Mouse (Mus musculus) gastrocnemius, adult 18-20 months (tissue): Measurements from ENCODE around the gene Ctnnb1. TPM values are rescaled to one million over a fixed set of nuclear protein-coding genes. Genes with fewer than 3 reads are reported as not detected.

Source experiments
- DNase-seq: peaks from one replicate; pipeline ENCODE4 v3.0.0; 2021; ENCODE audit warnings: low spot score
- total RNA-seq, 2 experiments: library from RNA; stranded (reverse); gene quantifications; 2 replicates each; pipeline ENCODE4 v1.2.3; 2021

The Ctnnb1 gene
- total RNA-seq, 2 experiments from 2014 or later, result 185 to 217 TPM

- DNase-seq, result no peak
Measured at GRCm38 (mm10) chr9:120960611-120961010, 31.6 kb downstream of the Ctnnb1 start.

DNA sequence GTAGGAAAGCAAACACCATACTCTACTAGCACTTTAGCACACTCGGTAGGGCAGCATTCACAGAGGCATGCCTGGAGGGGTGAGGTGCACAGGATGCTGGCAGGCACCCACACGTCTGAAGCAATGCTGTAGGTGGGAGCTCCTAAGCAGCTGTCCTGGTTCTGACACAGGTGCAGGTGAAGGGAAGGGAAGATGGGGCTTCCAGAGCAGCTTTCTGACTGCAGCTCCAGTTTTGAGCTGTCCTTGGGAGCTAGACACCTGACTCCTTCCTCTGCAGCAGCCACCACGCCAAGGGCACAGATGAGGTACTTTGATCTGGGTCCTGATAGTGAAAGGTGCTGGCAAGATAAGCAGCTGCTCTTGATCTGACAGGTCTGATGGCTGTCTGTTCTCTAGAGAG lies 32.5 kb downstream of the Ctnnb1 start:
- DNase-seq, result no peak

DNA sequence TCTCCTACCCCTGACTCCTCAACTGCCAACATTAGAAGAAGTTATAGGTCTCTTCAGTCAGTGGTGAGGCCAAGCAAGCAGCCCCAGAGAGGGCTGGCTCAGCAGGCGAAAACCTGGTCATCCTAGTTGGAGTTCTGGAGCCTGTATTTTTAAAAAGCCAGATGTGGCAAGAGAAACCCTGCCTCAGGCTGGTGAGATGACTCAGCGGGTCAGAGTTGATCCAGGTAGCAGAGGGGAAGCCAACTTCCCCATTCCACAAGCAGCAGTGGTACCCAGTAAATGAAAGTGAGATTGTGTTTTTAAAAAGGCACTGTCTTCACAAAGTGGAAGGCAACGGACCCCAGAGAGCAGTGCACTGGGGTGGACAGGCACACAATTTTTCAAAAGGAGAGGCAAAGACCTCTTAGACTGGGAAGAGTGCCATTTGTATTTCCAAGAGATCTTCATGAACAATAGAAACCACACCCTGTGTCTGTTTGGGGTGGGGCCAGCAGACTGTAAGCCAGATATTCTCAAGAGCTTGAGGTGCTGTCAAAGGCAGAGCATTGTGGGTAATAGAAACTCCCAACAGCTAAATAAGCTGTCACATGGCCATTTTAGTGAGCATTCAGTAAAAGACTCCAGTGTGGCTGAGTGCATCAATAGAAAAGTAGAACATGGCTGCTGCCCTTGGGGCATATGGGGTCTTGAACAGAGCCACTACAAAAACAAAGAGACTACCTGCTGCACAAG lies 33.1 kb downstream of the Ctnnb1 start:
- peak; percentile 19 for DNase-seq

DNA sequence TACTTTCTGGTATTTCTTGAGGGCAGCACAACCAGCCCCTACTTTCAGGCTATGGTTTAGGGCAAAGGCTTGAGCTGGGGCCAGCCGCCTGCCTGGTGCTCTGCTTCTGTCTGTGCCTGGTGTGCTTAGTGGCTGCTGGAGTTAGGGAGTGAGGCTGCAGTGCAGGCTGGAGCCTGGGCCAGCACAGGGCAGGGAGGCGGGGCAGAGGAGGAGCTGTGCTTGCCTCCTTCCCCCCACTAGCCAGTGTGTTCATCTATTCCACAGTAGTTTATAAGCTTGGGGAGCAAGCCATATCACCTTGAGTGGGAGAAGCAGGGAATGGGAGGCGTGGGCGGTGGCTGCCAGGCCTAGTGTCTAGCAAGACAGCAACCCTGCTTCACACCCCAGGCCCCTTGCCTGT lies 34.1 kb downstream of the Ctnnb1 start:
- no peak for DNase-seq

GRCm38 (mm10) chr9:120963720-120964119 lies 34.7 kb downstream of the Ctnnb1 start:
- DNase-seq, result no peak

DNA sequence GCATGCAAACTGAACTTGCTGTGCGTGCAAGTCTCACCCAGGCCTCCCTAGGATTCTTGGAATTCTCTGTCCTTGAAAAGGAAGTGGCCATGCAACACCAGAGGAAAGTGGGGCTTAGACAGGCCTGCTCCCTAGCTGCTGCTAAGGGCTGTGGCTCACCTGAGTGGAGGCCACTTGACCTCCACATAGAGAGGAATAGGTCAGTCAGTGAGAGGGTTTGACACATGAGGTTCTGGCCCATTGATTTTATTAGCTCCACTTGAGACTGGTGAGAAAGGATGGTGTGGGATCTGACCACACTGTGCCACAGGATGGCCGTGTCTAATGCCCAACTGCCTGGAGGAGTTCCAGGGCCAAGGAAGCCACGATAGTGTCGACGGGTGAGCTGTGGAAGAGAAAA lies 35.2 kb downstream of the Ctnnb1 start:
- DNase-seq, result no peak

DNA sequence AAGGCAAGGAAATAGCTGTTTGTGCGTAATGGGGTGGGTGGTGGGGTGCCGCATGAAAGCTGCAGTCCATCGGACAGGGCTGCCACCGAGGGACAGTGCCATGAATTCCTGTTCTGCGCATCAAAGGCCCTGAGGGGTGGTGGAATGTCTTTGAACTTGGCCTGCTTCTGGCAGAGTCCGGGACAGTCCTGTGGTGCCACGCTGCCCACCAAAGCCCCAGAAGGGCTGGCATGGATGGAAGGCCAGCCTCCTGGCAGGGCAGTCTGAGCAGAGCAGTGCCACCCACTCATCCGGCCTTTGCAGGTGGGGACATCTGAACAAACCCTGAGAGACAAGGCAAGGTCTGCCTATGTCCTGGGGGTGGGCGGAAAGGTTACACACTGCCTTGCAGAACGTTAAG lies 36.0 kb downstream of the Ctnnb1 start:
- DNase-seq, result no peak

DNA sequence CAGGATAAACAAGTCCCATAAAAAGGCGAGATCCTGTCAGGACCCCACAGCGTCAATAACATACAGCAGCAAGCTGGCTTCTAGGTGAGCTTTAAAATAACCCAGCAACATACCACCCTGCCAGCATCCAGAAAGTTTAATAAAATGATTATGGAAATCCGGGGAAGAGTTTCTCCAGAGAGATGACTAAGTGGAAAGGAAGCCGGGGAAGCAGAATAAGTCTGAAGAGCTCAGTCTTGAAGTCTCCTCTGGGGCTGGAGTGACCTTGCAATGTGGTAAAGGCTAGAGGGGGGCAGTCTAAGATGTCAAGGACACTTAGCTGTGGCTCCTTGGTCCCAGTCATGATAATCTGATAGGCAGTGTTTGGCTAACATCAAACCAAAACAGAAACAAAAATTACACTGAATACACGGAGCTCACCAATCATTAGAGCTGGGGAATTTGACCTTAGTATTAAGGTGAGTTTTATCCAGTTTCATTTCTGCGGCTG lies 44.1 kb downstream of the Ctnnb1 start:
- DNase-seq, result no peak

DNA sequence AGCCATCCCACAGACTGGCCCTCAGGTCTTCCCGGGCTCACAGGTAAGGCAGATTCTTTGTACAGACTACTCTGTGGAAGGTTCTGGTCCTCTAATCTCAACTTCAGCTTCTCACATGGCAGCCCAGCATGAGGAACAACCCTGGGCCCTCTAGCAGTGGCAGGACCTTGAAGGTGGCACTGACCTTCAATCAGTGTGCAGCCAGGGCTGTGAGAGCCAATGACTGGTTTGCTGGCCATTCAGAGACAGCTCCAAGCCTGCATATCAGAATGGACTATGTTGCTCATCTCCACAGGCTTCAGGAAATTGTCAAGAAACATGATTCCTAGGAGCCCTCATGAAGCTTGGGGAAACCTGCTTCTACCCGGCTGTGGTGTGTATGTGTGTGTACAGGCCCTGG lies 45.2 kb downstream of the Ctnnb1 start:
- DNase-seq, result no peak

DNA sequence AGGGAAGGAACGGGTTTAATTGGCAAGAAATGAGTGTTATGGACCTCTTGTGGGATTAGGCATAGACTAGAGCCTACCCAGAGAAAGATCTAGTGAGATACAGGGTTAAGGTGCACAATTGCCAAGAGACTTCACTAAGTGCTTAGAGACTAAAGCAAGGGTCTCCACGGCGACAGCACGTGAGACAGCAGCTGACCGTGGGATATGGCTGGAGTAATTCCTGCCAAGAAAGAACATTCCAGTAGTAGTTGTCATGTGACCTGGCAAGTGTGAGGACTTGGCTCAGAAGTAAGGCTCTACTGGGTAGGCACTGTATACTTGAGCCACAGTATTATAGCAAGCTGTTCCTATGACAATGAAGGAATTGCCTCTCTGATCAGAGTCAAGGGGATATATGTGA lies 47.1 kb downstream of the Ctnnb1 start:
- no peak for DNase-seq

GRCm38 (mm10) chr9:120976856-120977255 lies 47.8 kb downstream of the Ctnnb1 start:
- no peak for DNase-seq

GRCm38 (mm10) chr9:120981777-120982176 lies 52.8 kb downstream of the Ctnnb1 start:
- no peak for DNase-seq

DNA sequence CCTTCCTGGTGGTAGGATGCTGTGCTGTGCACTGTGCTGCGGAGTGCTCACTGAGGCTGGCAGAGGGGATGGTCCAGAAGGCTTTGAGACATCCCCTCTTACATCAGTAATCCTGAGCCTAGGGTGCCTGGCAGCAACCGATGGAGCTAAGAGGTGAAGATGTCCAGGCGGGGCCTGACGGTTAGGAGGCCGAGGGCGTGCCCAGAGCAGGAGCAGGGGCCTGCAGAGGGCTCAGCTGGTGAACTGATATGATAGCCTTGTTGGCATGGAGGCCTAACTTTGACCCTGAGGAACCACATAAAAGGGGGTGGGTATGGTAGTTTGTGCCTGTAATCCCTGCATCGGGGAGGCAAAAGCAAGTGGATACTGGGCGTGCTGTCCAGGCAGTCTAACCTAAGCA lies 54.8 kb downstream of the Ctnnb1 start:
- no peak for DNase-seq

GRCm38 (mm10) chr9:120984509-120984908 lies 55.5 kb downstream of the Ctnnb1 start:
- no peak for DNase-seq

GRCm38 (mm10) chr9:120985009-120985408 lies 56.0 kb downstream of the Ctnnb1 start:
- no peak for DNase-seq

DNA sequence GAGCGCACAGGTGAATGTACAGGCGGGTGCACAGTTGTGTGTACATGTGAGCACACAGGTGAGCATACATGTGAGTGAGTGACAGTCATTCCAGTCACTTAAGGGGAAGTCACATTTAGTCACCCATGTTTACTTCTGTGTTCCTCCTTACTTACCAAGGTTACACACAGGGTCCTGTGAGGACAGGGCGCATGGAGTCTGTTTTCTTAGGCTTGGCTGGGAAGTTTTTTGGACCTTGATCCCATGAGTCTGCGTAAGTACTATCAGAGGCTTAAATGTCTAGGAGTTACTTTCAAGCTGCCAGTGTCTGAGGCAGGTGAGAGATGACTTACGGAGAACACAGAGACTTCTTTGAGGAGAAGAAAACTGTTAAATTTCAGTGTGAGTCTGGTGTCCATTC lies 56.5 kb downstream of the Ctnnb1 start:
- no peak for DNase-seq

- DNase-seq, result no peak
Measured at GRCm38 (mm10) chr9:120986255-120986654, 57.2 kb downstream of the Ctnnb1 start.

DNA sequence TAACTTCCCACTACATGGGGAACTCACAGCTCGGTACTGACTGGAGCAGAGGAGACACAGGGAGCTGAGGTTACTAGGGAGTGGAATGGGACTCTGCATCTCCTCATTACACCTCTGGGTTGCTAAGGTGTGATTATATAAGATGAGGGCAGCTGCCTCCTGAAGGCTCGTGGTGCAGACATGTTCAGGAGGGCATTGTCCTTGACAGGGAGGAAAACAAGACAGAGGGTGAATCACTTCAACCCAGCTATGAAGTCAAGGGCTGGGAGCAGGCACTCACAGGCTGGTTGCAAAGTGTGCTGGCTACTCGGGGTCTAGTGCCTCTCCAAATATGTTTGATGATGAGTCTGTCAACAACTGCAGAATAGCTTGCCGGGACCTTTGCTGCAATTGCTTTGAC lies 58.0 kb downstream of the Ctnnb1 start:
- DNase-seq, result no peak

- DNase-seq, result no peak
Measured at GRCm38 (mm10) chr9:120988088-120988487, 59.1 kb downstream of the Ctnnb1 start.

- DNase-seq, result no peak
Measured at GRCm38 (mm10) chr9:120989806-120990700, 61.0 kb downstream of the Ctnnb1 start.

DNA sequence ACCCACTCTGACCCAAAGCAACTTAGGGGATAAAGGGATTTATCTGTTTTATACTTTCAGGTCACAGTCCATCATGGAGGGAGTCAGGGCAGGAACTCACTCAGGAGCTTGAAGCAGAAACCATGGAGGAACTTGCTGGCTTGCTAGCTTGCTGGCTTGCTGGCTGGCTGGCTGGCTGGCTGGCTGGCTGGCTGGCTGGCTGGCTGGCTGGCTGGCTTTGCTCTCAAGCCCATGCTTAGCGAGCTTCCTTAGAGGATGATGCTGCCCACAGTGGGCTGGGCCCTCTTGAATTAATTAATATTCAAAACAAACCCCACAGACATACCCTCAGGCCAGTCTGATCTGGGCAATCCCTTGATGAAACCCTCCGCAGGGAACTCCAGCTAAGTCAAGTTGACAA lies 62.8 kb downstream of the Ctnnb1 start:
- no peak for DNase-seq

GRCm38 (mm10) chr9:120993004-120993403 lies 64.0 kb downstream of the Ctnnb1 start:
- DNase-seq, result no peak
